Mouse (Mus musculus) kidney, embryonic 14.5 days (tissue): ENCODE data around the gene Atrnl1. TPM values are rescaled to one million over a fixed set of nuclear protein-coding genes. Genes with fewer than 3 reads are reported as not detected.

Experiments
- ATAC-seq: fragments of 200-750 bp; cut with Nextera tagmentation; 2 replicates; pipeline ENCODE4 v1.8.0; 2017; ENCODE audit warnings: moderate number of reproducible peaks, mild to moderate bottlenecking, moderate TSS enrichment, moderate library complexity; ENCODE audit not compliant: low FRiP score, low TSS enrichment
- H3K27ac ChIP-seq: fragments of 300-500 bp; sonication (generic); 2 replicates; pipeline ENCODE4 v1.5.1; 2014; ENCODE audit warnings: low read depth, mild to moderate bottlenecking, low read length, moderate library complexity, mixed read lengths
- H3K27me3 ChIP-seq: fragments of 300-500 bp; sonication (generic); 2 replicates; pipeline ENCODE4 v1.6.1; 2014; ENCODE audit warnings: mild to moderate bottlenecking, low read length; ENCODE audit not compliant: control insufficient read depth, insufficient read depth
- H3K36me3 ChIP-seq: fragments of 300-500 bp; sonication (generic); 2 replicates; pipeline ENCODE4 v1.6.1; 2014; ENCODE audit warnings: low read length, mixed read lengths; ENCODE audit not compliant: control insufficient read depth, insufficient read depth
- H3K4me1 ChIP-seq: fragments of 300-500 bp; sonication (generic); 2 replicates; pipeline ENCODE4 v1.6.1; 2014; ENCODE audit warnings: low read length, mixed read lengths; ENCODE audit not compliant: control insufficient read depth, insufficient read depth
- H3K4me2 ChIP-seq: fragments of 300-500 bp; sonication (generic); replicated peaks from 2 replicates; pipeline ENCODE4 v1.6.1; 2014; ENCODE audit warnings: low read depth, mild to moderate bottlenecking, low read length
- H3K4me3 ChIP-seq: fragments of 300-500 bp; sonication (generic); 2 replicates; pipeline ENCODE4 v1.5.1; 2014; ENCODE audit warnings: mild to moderate bottlenecking, low read length
- H3K9ac ChIP-seq: fragments of 300-500 bp; sonication (generic); 2 replicates; pipeline ENCODE4 v1.6.1; 2014; ENCODE audit warnings: low read depth, mild to moderate bottlenecking, low read length, moderate library complexity
- H3K9me3 ChIP-seq: fragments of 300-500 bp; sonication (generic); 2 replicates; pipeline ENCODE4 v1.6.1; 2016; ENCODE audit warnings: low read length; ENCODE audit not compliant: control insufficient read depth
- WGBS: fragments of 180-500 bp; shearing (Covaris S2); extraction: QIAGEN DNeasy Blood & Tissue Kit; methylation state at CpG from one replicate; pipeline ENCODE4 v1.1.7; 2014; 5-methylcytosine and 5-hydroxymethylcytosine counted together
- polyA plus RNA-seq: library from polyadenylated mRNA; unstranded; fragments of >200 nt; fragmentation: Nextera tagmentation; extraction: Ambion mirVana; gene quantifications from 2 replicates; pipeline ENCODE4 v1.2.1, GENCODE M21; 2014

Gene Atrnl1
- polyA plus RNA-seq, 1 experiment from 2014 or later, result 10.5 TPM

DNA sequence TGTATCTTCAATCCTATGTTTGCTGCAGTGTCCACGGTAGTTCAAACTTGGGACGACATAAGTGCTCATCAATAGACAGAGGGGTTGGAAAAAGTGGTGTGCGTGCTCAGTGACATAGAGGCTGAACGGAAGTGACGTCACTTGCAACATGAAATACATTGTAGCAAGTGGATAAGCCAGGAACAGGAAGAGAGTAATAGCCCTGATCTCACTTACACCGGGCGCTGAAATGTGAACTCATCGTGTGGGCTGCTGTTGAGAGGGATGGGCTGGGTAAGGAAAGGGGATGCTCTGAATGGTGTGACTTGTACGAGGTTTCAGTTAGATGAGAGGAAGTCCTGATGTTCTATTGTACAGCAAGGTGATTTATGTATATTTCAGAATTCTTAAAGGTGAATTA, 8.3 kb downstream of the Atrnl1 start:
- no peak for ATAC-seq
- no peak overlapping the region for H3K4me2 ChIP-seq
- no peak overlapping the region for H3K4me3 ChIP-seq
- H3K27ac ChIP-seq, result no peak overlapping the region
- H3K27me3 ChIP-seq, result no peaks in the 10 kb centered on the region
- no peaks in the 10 kb centered on the region for H3K4me1 ChIP-seq
- WGBS, result 60% methylated on average over 9 of the region's 9 CpGs
- H3K36me3 ChIP-seq, result no peaks in the 10 kb centered on the region
- no peaks in the 10 kb centered on the region for H3K9me3 ChIP-seq
- H3K9ac ChIP-seq, result no peak overlapping the region

DNA sequence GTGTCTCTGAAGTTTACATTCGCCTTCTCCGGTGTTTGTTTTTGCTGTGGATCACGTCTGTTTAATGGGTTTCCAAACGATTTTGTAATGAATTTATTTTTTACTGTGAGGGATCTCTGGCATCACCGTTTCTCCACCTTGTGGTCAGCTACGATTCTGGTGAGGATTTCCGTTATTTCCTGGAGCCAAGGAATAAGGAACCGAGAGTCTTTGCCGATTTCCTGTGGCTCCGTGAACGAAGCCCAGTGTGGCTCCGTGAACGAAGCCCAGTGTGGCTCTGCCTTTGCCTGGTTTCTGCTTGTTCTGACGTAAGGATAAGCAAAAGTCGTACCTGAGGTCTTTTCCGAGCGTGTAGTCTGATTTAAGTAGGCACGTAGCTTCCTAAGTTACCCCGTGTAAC, 11.0 kb downstream of the Atrnl1 start:
- Histone ChIP-seq H3K36me3 (no peaks in the 10 kb centered on the region), H3K9ac (no peak overlapping the region), H3K4me2 (no peak overlapping the region), H3K4me3 (no peak overlapping the region), H3K9me3 (no peaks in the 10 kb centered on the region), H3K27me3 (no peaks in the 10 kb centered on the region), H3K4me1 (no peaks in the 10 kb centered on the region), H3K27ac (no peak overlapping the region)
- no peak for ATAC-seq
- WGBS, result 87% methylated on average over 19 of the region's 19 CpGs

DNA sequence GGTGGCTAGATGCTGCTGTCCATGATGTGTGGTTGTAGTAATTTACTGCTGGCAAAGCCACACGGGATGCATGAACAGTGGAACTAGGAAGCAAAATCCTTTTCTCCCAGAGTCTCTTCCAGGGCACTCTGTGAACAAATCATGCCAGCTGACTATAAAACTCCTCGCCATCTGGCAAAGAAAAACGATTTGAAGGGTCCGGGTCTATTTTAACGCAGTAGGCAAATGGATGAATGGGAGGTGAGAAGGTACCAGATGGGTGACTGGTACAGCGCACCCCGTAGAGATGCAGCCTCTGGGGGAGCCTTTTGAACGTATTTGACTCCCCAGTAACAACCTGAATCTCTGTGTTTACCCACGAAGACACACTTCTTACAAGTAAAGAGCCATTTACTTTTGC, 14.9 kb downstream of the Atrnl1 start:
- ATAC-seq, result no peak
- H3K4me1 ChIP-seq, result no peaks in the 10 kb centered on the region
- no peak overlapping the region for H3K4me2 ChIP-seq
- H3K9me3 ChIP-seq, result no peaks in the 10 kb centered on the region
- no peaks in the 10 kb centered on the region for H3K27me3 ChIP-seq
- H3K4me3 ChIP-seq, result no peak overlapping the region
- no peak overlapping the region for H3K9ac ChIP-seq
- WGBS, result 69% methylated on average over 9 of the region's 9 CpGs
- no peak overlapping the region for H3K27ac ChIP-seq
- peaks cover 3% of the 10 kb centered on the region; the same call in 1 of the 2 replicates for H3K36me3 ChIP-seq

DNA sequence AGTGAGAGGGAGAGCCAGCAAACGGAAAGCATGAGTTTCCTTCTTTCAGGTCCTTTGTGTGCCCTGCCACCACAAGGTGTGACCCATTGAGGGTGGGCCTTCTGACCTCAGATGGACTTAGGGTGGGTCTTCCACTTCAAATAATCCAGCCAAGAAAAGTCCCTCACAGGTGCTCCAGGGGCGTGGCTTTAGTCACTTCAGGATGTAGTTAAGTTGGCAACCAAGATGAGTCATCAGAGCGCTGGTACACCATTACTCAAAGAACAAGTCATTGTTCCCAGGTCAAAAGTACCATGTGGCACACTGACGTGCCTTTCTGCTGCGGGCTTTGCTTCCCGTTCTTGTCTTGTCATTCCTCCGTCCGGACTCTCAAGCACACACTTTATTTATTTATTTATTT, 16.4 kb downstream of the Atrnl1 start:
- no peaks in the 10 kb centered on the region for H3K4me1 ChIP-seq
- WGBS, result 91% methylated on average over 8 of the region's 8 CpGs
- no peak for ATAC-seq

DNA sequence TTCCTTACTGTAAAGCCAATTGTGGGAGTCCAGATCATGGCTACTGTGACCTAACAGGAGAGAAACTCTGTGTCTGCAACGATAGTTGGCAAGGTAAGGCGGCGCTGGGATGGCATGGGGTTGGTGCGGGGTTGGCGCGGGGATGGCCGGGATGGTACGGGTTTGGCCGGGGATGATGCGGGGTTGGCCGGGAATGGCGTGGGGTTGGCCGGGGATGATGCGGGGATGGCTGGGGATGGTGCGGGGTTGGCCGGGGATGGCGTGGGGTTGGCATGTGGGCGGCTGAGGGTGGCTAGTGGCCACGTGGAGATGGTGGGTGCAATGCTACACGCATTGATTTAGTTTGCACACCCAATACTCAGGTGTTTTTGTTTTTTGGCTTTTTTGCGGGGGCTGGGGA, 31.7 kb downstream of the Atrnl1 start:
- no peak for ATAC-seq
- Histone ChIP-seq H3K4me1 (peaks cover under 1% of the 10 kb centered on the region; the same call in 1 of the 2 replicates), H3K4me3 (no peak overlapping the region), H3K4me2 (no peak overlapping the region), H3K9me3 (no peaks in the 10 kb centered on the region), H3K27ac (no peak overlapping the region), H3K9ac (no peak overlapping the region), H3K36me3 (peaks cover 3% of the 10 kb centered on the region; the same call in 1 of the 2 replicates), H3K27me3 (no peaks in the 10 kb centered on the region)
- 96% methylated on average over 21 of the region's 21 CpGs for WGBS

More for the DNA sequence above, 16.4 kb downstream of the Atrnl1 start:
- H3K27me3 ChIP-seq, result no peaks in the 10 kb centered on the region
- no peak overlapping the region for H3K27ac ChIP-seq
- no peak overlapping the region for H3K4me2 ChIP-seq
- no peak overlapping the region for H3K9ac ChIP-seq
- H3K4me3 ChIP-seq, result no peak overlapping the region
- H3K9me3 ChIP-seq, result no peaks in the 10 kb centered on the region
- H3K36me3 ChIP-seq, result peaks cover 7% of the 10 kb centered on the region; the same call in 1 of the 2 replicates

DNA sequence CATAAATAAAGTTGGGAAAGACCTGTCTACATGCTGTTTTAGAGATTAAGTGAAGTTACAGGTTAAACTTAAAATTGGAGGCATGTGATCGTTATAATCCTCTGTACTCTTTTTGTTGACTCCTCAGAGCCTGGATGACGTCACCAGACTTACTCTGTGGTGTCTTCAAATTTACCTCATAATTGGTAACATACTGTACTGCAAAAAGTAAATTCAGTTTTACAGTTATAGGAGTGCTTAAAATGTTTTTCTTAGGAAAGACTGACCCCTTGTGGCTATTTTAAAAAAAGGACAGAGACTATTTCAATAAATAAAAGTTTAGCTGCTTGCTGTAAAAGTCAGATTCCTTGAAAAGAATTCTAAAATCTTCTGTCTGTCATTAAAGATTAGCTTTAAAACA, 32.1 kb downstream of the Atrnl1 start:
- no peak for ATAC-seq
- no peak overlapping the region for H3K27ac ChIP-seq
- H3K9me3 ChIP-seq, result no peaks in the 10 kb centered on the region
- peaks cover 4% of the 10 kb centered on the region; the same call in 1 of the 2 replicates for H3K4me1 ChIP-seq
- H3K4me3 ChIP-seq, result no peak overlapping the region
- no peaks in the 10 kb centered on the region for H3K27me3 ChIP-seq
- H3K4me2 ChIP-seq, result no peak overlapping the region
- peaks cover 3% of the 10 kb centered on the region; the same call in 1 of the 2 replicates for H3K36me3 ChIP-seq
- H3K9ac ChIP-seq, result no peak overlapping the region
- 58% methylated on average over 2 of the region's 2 CpGs for WGBS

DNA sequence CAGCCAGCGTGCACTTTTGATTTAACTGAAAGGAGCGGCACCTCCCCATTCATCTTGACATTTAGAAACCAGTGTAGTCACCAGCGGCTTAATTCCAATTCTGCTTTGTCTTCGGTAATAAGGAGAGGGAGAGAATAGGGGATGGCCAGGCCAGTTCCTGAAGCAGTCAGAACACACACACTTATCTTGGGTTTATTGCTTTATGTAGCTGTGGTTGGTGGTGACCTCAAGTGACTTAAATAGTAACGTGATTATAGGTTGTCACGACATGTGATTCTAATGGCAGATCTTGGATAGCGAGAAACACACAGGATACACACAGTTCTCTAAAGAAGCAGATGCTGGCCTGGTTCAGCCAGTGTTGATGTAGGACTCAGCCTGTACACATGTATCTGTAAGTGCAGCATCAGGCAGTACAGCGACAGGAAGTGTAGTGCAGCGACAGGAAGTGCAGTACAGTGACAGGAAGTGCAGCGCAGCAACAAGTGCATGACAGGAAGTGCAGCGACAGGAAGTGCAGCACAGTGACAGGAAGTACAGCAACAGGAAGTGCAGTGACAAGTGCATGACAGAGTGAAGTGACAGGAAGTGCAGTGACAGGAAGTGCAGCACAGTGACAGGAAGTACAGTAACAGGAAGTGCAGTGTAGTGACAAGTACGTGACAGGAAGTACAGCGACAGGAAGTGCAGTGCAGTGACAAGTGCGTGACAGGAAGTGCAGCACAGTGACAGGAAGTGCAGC, 37.5 kb downstream of the Atrnl1 start:
- Histone ChIP-seq H3K4me2 (peak overlapping the region; percentile 27), H3K27me3 (no peaks in the 10 kb centered on the region), H3K4me3 (no peak overlapping the region), H3K9me3 (peaks cover 7% of the 10 kb centered on the region), H3K4me1 (peaks cover 4% of the 10 kb centered on the region; the same call in 1 of the 2 replicates), H3K36me3 (0 out of 2 replicates have a peak, but pooled peaks cover 6% of the 10 kb centered on the region), H3K9ac (no peak overlapping the region), H3K27ac (peak overlapping the region; percentile 39; the same call in 1 of the 2 replicates)
- 67% methylated on average over 14 of the region's 14 CpGs for WGBS
- no peak for ATAC-seq

DNA sequence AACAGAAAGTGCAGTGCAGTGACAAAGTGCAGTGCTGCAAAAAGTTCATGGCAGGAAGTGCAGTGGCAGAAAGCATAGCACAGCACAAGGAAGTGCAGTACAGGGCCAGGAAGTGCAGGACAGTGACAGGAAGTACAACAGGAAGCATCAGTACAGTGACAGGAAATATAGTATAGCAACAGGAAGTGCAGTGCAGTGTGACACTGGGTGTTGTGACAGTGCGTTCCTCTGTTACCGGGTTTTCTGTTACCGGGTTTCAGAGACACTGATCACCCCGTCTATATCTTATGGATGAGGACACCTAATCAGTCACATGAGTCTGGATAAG, 38.1 kb downstream of the Atrnl1 start:
- Histone ChIP-seq H3K9me3 (peaks cover 7% of the 10 kb centered on the region), H3K9ac (no peak overlapping the region), H3K36me3 (0 out of 2 replicates have a peak, but pooled peaks cover 9% of the 10 kb centered on the region), H3K4me3 (no peak overlapping the region), H3K4me1 (peaks cover 4% of the 10 kb centered on the region; the same call in 1 of the 2 replicates), H3K27me3 (no peaks in the 10 kb centered on the region), H3K27ac (no peak overlapping the region), H3K4me2 (no peak overlapping the region)
- peak; percentile 43; the same call in 1 of the 2 replicates for ATAC-seq
- WGBS, result 100% methylated on average over 4 of the region's 4 CpGs

DNA sequence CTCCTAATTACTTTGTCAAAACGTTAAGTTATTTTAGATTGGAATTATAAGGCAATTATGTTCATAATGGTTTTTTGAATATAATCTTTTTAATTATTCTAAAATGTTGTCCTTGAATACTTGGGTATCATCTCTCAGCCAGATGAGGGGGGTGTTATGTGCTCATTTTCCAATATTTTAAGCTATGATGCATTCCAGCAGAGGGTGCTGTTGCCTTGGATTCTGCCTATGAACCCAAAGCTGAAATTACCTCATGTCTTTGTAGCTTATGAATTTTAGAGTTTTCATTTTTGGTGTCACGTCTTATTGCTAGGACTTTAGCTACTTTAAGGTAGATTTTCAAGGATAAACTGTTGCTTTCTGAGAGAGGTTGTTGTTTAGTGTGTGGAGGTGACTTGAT, 44.2 kb downstream of the Atrnl1 start:
- H3K27me3 ChIP-seq, result no peaks in the 10 kb centered on the region
- H3K9me3 ChIP-seq, result no peaks in the 10 kb centered on the region
- H3K9ac ChIP-seq, result no peak overlapping the region
- no peak overlapping the region for H3K27ac ChIP-seq
- peaks cover 26% of the 10 kb centered on the region; the same call in 1 of the 2 replicates for H3K36me3 ChIP-seq
- peaks cover 16% of the 10 kb centered on the region for H3K4me1 ChIP-seq
- no peak overlapping the region for H3K4me2 ChIP-seq
- no peak for ATAC-seq
- 74% methylated on average over 2 of the region's 2 CpGs for WGBS
- H3K4me3 ChIP-seq, result no peak overlapping the region
